Mouse (Mus musculus): ENCODE results near the gene Olfr212. TPM values are rescaled to one million over a fixed set of nuclear protein-coding genes. Genes with fewer than 3 reads are reported as not detected.
A peak's percentile ranks its signal among the peaks of the same experiment; 100 is the strongest.
"Not testable (repeated sequence)": the region's sequence is repeated elsewhere in the genome, so short reads cannot be mapped to it uniquely, and the experiment has no call there.

Olfr212 gene
- polyA plus RNA-seq (2016; fragmentation: Nextera tagmentation; extraction: Ambion mirVana) = not detected in 2 replicates

DNA sequence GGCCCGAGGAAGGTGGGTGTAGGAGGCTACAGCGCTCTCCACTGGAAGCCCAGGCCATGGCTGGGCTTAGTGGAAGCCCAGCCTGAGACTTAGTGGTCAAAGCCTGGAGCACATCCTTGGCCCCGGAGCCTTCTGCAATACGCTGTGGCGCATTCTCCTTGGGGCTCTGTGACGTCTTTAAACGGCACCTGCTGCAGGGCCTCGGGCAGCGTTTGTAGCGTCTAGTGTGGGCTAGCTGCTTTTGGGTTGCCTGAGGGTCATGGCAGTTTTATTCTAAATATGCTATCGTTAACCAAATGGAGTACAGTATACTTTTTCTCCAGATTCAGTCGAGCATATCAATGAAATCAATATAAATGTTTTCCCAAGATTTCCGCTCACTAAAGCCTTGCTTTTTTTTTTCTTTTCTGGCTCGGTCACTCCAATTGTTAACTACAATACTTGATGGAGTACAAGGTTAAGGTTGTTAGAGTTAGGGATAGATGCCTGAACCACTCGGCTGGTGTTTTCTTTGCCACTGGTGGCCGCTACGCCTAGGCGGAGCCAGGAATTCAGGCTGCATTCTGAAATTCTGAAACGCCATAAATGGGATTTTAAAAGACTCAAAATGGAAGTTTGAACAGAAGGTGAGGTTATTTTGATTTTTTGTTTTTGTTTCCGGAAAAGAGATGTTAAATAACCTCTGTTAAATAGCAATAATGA is at the start of gene Olfr212:
Gene Olfr212 (plus strand): TSS at position 215 of the 702 bp plus-strand sequence.
- whole genome bisulfite sequencing = 86% methylated on average over 20 of the region's 20 CpGs
- not testable (repeated sequence) for H3K27ac ChIP-seq; H3K36me3 ChIP-seq; H3K4me1 ChIP-seq; ATAC-seq (ENCODE audit: insufficient number of reproducible peaks, insufficient read depth, low FRiP score, low TSS enrichment); H3K9ac ChIP-seq; H3K4me2 ChIP-seq (replicated peaks); H3K27me3 ChIP-seq; H3K4me3 ChIP-seq
- H3K9me3 ChIP-seq = peaks cover 12% of the 10 kb centered on the region

DNA sequence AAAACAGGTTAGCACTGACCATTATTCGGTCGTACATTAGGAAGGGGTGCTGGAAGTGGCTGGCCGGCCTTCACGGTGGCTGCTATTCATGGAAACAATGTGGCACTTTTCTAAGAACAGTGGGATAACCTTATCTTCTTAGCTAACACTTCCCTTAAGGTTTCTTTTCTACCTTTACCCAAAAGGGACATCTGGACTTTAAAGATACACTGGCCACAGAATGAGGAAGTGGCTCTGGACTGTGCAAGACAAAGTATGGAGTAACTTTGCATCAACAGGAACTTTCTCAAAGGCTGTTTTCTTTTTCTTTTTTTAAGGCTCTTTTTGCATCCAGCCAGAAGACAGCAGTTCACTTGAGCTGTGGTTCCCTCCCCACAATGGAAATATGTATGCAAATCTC is 47.6 kb upstream of the Olfr212 start:
- Histone ChIP-seq H3K4me2 (replicated peaks) (no peak overlapping the region), H3K27me3 (peaks cover 41% of the 10 kb centered on the region), H3K36me3 (no peaks in the 10 kb centered on the region), H3K9ac (no peak overlapping the region), H3K27ac (no peak overlapping the region), H3K9me3 (no peaks in the 10 kb centered on the region), H3K4me1 (peaks cover 7% of the 10 kb centered on the region), H3K4me3 (no peak overlapping the region)
- ATAC-seq (ENCODE audit: insufficient number of reproducible peaks, insufficient read depth, low FRiP score, low TSS enrichment) = no peak
- 78% methylated on average over 4 of the region's 4 CpGs for WGBS

DNA sequence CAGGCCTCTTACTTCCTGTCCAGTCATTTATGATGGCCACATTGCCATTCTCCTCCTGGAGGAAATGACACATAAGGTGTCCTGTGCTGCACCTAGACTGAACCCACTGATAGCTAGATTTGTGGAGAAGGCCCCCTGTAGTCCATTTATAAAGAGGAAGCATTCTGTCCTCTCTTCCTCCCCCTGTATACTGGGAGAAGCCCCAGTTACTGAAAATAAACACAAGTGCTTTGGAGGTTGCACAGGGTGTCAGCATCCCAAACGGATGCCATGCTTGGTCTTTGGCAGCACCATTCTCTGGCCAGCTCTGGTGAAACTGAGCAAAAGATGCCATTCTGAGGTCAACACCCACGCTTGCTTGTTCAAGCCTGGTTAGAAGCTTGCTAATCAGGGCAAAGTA is 47.1 kb upstream of the Olfr212 start:
- H3K27ac ChIP-seq = no peak overlapping the region
- no peak for ATAC-seq (ENCODE audit: insufficient number of reproducible peaks, insufficient read depth, low FRiP score, low TSS enrichment)
- H3K27me3 ChIP-seq = peaks cover 41% of the 10 kb centered on the region
- no peak overlapping the region for H3K4me2 ChIP-seq (replicated peaks)
- H3K4me3 ChIP-seq = no peak overlapping the region
- H3K4me1 ChIP-seq = peaks cover 7% of the 10 kb centered on the region
- WGBS = 69% methylated on average over 2 of the region's 2 CpGs
- H3K36me3 ChIP-seq = no peaks in the 10 kb centered on the region
- no peak overlapping the region for H3K9ac ChIP-seq
- H3K9me3 ChIP-seq = no peaks in the 10 kb centered on the region

DNA sequence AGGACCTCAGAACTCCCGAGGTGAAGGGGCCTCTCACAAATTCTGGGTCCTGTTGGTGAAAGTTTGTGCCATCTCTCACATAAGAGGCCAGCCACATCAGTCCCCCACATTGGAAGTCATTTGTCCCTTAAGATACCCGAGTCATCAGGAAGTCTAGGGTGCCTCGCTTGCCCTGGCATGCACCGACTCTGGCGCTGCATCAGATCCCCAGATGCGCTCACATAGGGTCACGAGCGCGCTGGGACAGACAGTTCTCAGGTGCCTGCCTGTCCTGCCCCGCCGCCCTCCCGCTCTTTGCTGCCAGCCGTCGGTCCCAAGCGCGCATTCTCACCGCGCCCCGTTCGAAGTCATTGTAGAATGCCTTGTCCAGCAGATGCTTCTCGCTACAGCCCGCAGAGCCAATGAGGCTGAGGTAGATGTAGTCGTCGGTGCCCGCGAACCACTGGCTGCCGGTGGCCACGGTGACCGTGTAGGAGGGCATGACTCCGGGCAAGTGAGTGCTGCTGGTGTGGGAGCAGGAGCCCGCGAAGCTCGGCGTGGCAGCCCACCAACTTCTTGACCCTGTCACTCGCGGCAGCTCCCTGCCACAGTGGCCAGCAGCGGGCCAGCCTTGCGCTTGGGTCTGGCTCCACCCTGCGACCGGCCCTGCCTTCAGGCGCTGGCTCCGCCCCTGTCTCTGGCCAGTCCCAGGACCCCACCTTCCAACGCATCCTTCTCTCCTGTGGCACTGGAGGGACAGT is 45.6 kb upstream of the Olfr212 start, which contains the start of gene Alox5:
Gene Alox5 (minus strand): TSS at position 635 of the 740 bp plus-strand sequence.
- WGBS = 3% methylated on average over 43 of the region's 43 CpGs
- ATAC-seq (ENCODE audit: insufficient number of reproducible peaks, insufficient read depth, low FRiP score, low TSS enrichment) = no peak
- Histone ChIP-seq H3K9me3 (no peaks in the 10 kb centered on the region), H3K36me3 (no peaks in the 10 kb centered on the region), H3K4me2 (replicated peaks) (peak within 1 kb of the TSS; percentile 60), H3K4me3 (peak within 1 kb of the TSS; percentile 33), H3K27me3 (peaks cover 41% of the 10 kb centered on the region), H3K27ac (no peak within 1 kb of the TSS), H3K4me1 (peaks cover 7% of the 10 kb centered on the region), H3K9ac (peak within 1 kb of the TSS; percentile 27; the same call in 1 of the 2 replicates)

DNA sequence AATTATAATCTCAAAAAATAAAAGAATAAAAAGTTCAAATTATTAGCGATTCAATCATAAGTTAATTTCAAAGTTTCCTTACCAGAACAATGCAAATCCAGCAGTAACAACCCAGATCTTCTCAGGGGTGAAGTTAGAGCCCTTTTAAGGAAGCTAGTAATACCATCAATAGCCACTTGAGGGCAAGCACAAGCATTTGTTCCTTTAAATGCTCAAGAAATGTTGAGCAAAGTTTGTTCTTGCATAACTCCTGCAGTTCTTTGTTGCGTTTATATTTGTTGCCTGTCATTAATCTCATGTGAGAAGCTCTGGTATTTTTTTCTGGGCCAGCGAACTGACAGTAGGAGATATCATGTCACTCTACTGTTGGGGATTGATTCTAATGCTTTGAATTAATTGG is 38.2 kb upstream of the Olfr212 start:
- 34% methylated on average over 3 of the region's 3 CpGs for WGBS
- Histone ChIP-seq H3K9ac (no peak overlapping the region), H3K27me3 (no peaks in the 10 kb centered on the region), H3K27ac (no peak overlapping the region), H3K4me1 (no peaks in the 10 kb centered on the region), H3K4me3 (no peak overlapping the region), H3K4me2 (replicated peaks) (no peak overlapping the region), H3K9me3 (no peaks in the 10 kb centered on the region), H3K36me3 (no peaks in the 10 kb centered on the region)
- no peak for ATAC-seq (ENCODE audit: insufficient number of reproducible peaks, insufficient read depth, low FRiP score, low TSS enrichment)

DNA sequence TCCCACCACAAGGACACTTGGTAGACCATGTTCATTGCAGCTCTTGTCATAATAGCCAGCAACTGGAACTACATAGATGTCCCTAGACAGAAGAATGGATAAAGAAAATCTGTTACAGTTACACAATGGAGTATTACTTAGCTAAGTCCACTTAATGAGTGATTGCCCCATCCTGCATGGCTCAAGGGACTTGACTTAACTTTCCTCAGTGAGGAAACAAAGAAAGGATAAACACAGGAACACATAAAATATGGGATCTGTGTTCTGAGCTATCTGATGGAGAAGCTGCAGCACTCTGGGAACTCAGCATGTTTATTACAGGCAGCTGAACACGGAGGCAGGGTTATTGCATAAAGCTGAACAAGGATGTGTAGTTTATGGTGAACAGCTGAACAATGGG is 21.2 kb upstream of the Olfr212 start:
- ATAC-seq (ENCODE audit: insufficient number of reproducible peaks, insufficient read depth, low FRiP score, low TSS enrichment) = no peak
- Histone ChIP-seq H3K4me2 (replicated peaks) (no peak overlapping the region), H3K9me3 (no peaks in the 10 kb centered on the region), H3K36me3 (no peaks in the 10 kb centered on the region), H3K27me3 (no peaks in the 10 kb centered on the region), H3K4me3 (no peak overlapping the region), H3K27ac (no peak overlapping the region), H3K9ac (no peak overlapping the region), H3K4me1 (no peaks in the 10 kb centered on the region)
- WGBS = 86% methylated on average over 1 of the region's 1 CpGs

DNA sequence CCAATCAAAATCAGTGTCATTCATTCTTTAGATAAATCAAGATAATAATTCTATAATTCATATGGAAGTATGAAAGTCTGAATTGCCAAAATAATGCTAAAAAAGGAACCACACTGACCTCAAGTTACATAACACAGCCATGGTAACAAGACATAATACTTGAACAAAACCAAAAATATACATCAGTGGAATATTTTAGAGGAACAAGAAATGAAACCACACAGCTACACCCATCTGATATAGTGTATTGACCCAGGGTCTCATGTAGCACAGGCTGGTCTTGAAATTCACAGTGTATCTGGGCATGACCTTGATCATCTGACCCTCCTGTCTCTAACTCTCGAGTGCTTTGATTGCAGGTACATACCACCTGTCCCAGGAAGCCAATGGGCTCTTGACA is 19.5 kb upstream of the Olfr212 start:
- Histone ChIP-seq H3K4me3 (no peak overlapping the region), H3K4me2 (replicated peaks) (no peak overlapping the region), H3K9ac (no peak overlapping the region), H3K9me3 (no peaks in the 10 kb centered on the region), H3K27me3 (no peaks in the 10 kb centered on the region), H3K36me3 (no peaks in the 10 kb centered on the region), H3K27ac (no peak overlapping the region), H3K4me1 (no peaks in the 10 kb centered on the region)
- ATAC-seq (ENCODE audit: insufficient number of reproducible peaks, insufficient read depth, low FRiP score, low TSS enrichment) = no peak
- WGBS = 55% methylated on average over 1 of the region's 1 CpGs

DNA sequence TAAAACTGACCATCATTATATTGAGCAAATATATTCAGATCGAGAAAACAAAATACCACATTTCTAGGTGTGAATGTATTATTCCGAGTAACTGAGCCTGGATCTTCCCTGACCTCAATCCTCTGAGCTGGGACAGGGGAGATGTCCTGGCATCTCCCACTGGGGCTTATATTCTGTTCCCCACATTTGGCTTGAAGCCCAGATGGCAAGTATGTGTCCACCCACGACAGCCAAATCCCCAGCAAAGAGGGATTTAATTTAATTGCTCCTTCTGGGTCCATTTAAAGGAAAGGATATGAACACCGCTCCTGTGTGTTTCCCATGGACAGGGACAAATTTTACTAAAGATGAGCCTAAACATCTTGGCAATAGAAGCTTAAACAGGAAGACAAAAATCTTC is 17.5 kb upstream of the Olfr212 start, which contains the start of gene Olfr211:
Gene Olfr211 (plus strand): TSS at position 301 of the 400 bp plus-strand sequence.
- no peak within 1 kb of the TSS for H3K4me2 ChIP-seq (replicated peaks)
- H3K4me1 ChIP-seq = no peaks in the 10 kb centered on the region
- ATAC-seq (ENCODE audit: insufficient number of reproducible peaks, insufficient read depth, low FRiP score, low TSS enrichment) = no peak
- WGBS = 72% methylated on average over 4 of the region's 4 CpGs
- H3K9ac ChIP-seq = no peak within 1 kb of the TSS
- H3K27me3 ChIP-seq = no peaks in the 10 kb centered on the region
- H3K36me3 ChIP-seq = no peaks in the 10 kb centered on the region
- H3K4me3 ChIP-seq = no peak within 1 kb of the TSS
- no peaks in the 10 kb centered on the region for H3K9me3 ChIP-seq
- H3K27ac ChIP-seq = no peak within 1 kb of the TSS

DNA sequence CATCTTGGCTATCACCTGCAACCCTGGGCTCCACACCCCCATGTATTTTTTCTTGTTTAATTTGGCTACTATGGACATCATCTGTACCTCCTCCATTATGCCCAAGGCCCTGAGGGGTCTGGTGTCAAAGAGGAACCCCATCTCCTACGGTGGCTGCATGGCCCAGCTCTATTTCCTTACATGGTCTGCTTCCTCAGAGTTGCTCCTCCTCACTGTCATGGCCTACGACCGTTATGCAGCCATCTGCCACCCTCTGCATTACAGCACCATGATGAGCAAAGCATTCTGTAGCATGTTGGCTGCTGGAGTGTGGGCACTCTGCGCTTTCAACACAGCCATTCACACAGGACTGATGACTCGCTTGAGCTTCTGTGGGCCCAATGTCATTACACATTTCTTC is 12.6 kb upstream of the Olfr212 start:
- Histone ChIP-seq H3K4me1 (no peaks in the 10 kb centered on the region), H3K4me2 (replicated peaks) (no peak overlapping the region), H3K36me3 (no peaks in the 10 kb centered on the region), H3K9ac (no peak overlapping the region), H3K9me3 (no peaks in the 10 kb centered on the region), H3K27me3 (no peaks in the 10 kb centered on the region), H3K27ac (no peak overlapping the region), H3K4me3 (no peak overlapping the region)
- no peak for ATAC-seq (ENCODE audit: insufficient number of reproducible peaks, insufficient read depth, low FRiP score, low TSS enrichment)
- WGBS = 86% methylated on average over 5 of the region's 5 CpGs

DNA sequence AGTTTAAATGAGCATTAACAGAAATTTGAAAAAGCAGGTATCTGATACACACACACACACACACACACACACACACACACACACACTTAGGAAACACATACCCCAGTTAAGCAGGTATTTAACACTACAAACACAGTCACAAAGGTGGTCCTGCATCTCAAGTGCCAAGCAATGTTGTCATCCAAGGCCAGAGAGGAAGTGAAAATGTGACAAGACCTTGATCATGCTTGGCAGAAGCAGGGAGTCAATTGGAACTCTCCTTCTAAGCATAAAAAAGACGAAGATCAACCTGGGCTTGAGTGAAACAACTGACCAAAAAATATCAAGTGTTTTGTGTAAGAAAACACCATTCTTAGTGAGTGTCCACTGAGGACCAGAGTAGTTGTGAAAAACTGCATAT is 10.4 kb upstream of the Olfr212 start:
- no peaks in the 10 kb centered on the region for H3K4me1 ChIP-seq
- no peak overlapping the region for H3K4me3 ChIP-seq
- no peak overlapping the region for H3K9ac ChIP-seq
- WGBS = 80% methylated on average over 1 of the region's 1 CpGs
- no peaks in the 10 kb centered on the region for H3K9me3 ChIP-seq
- H3K4me2 ChIP-seq (replicated peaks) = no peak overlapping the region
- H3K27ac ChIP-seq = no peak overlapping the region
- no peaks in the 10 kb centered on the region for H3K27me3 ChIP-seq
- no peaks in the 10 kb centered on the region for H3K36me3 ChIP-seq
- ATAC-seq (ENCODE audit: insufficient number of reproducible peaks, insufficient read depth, low FRiP score, low TSS enrichment) = no peak

DNA sequence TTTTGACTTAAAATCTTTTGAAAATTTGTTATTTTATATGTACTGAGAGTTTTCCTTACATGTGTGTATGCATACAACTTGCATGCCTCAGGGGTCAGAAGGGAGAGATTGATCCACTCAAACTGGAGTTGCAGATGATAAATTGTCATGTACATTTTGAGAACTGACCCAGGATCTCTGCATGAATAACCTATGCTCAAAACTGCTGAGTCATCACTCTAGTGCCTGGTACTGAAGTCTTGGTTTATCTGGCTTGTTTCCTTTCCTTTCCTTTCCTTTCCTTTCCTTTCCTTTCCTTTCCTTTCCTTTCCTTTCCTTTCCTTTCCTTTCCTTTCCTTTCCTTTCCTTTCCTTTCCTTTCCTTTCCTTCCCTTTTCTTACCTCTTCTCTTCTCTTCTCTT is 8.5 kb downstream of the Olfr212 start:
- ATAC-seq (ENCODE audit: insufficient number of reproducible peaks, insufficient read depth, low FRiP score, low TSS enrichment) = no peak
- Histone ChIP-seq H3K4me1 (no peaks in the 10 kb centered on the region), H3K36me3 (no peaks in the 10 kb centered on the region), H3K27me3 (no peaks in the 10 kb centered on the region), H3K27ac (no peak overlapping the region), H3K9ac (no peak overlapping the region), H3K4me3 (no peak overlapping the region), H3K4me2 (replicated peaks) (no peak overlapping the region), H3K9me3 (no peaks in the 10 kb centered on the region)

DNA sequence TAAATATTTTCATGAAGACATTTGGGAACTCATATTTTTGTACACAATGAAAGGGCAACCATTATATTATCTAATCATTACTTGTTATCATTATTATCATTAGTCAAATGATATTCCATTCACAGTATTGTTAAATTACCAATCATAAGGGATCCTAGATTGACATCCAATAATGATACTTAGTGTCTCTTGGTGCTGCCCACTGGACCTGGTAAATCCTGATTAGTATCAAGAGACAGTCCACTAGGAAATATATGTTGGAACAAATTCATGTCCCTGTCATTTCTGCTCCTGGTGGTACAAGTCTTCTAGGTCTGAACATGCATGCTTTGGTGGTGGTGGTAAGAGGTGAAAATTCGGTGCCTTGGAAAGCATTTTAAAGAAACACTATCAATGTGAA is 31.8 kb downstream of the Olfr212 start, which contains the start of gene Olfr213:
Gene Olfr213 (plus strand): TSS at position 301 of the 400 bp plus-strand sequence.
- WGBS = 91% methylated on average over 1 of the region's 1 CpGs
- no peak within 1 kb of the TSS for H3K4me2 ChIP-seq (replicated peaks)
- no peak for ATAC-seq (ENCODE audit: insufficient number of reproducible peaks, insufficient read depth, low FRiP score, low TSS enrichment)
- no peaks in the 10 kb centered on the region for H3K27me3 ChIP-seq
- H3K36me3 ChIP-seq = no peaks in the 10 kb centered on the region
- H3K4me1 ChIP-seq = no peaks in the 10 kb centered on the region
- H3K27ac ChIP-seq = no peak within 1 kb of the TSS
- no peak within 1 kb of the TSS for H3K4me3 ChIP-seq
- no peak within 1 kb of the TSS for H3K9ac ChIP-seq
- no peaks in the 10 kb centered on the region for H3K9me3 ChIP-seq

All from embryonic facial prominence, embryonic 12.5 days (tissue).